Mouse (Mus musculus): ENCODE data around the gene Ly6g5c.
A peak's percentile ranks its signal among the peaks of the same experiment; 100 is the strongest.

The Ly6g5c gene

DNA sequence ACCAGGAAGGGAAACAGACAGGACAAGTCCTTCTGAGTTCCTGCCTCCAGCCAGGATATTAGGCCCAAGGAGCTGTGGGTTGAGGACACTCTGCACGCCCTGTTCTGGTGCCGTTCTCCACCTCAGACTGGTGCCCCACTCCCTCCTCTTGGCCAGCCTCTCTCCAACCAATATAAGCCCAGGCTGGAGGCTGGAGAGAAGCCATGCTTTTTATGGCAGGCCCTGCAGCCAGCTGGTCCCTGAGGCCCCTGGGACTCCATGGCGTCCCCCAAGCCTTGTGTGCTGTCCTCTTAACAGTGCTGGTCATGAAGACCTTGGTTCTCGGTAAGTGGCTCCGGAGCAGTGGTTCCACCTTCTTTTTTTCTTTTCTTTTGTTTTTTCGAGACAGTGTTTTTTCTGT is at the start of gene Ly6g5c:
Gene Ly6g5c (plus strand): TSS at position 183 of the 400 bp plus-strand sequence.
- DNase-seq (ENCODE audit: extremely low spot score, low read depth, low spot score) = no peak

- DNase-seq (ENCODE audit: extremely low spot score, low read depth, low spot score) = no peak
Measured at GRCm38 (mm10) chr17:35058316-35058715, 49.8 kb upstream of the Ly6g5c start.

DNA sequence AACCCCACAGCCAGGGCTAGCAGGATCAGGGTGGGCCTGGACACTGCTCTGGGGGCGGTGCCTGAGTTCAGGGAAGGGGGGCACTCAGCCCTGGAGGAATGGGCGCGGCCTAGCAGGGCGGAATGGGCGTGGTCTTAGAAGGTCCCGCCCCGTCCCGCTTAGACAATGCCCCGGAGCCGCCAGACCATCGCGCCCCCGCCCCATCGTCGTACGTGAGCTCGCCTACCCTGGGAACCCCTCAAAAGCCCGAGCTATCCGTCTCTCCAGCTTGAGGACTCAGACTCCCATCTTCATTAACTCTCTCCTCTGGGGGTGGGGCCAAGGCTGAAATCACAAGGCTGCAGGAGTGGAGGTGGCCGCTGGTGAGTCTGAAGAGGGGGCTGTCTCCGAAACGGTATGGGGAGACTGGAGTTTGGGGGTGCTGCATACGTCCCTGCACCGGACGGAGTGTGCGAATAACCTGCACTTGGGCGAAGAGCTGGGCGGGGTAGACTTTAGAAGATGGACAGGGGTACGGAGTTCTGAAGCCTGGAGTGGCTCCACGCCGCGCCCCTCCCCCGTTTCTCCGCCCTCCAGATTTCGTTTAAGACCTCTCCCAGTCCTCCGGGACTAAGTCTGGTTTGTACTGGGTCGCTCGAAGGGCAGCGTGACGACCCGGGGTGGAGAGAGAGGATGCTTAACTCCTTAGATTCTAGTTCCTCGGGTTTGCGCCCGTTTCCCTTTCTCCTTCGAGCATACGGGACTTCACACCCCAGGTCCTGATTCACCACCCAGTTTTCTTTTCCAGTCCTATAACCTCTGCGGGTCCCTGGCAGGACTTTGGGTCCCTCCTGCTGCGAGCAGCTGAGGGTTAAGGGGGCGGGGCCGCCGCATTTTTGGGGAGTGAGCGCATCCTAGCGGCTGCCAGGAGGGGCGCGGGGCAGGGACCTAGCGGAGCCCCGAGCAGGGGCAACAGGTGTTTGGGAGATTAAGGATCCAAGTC is 48.9 kb upstream of the Ly6g5c start, which contains the start of gene Ddah2:
Gene Ddah2 (plus strand): TSS at position 125 of the 982 bp plus-strand sequence.
- DNase-seq (ENCODE audit: extremely low spot score, low read depth, low spot score) = peak; percentile 52

DNA sequence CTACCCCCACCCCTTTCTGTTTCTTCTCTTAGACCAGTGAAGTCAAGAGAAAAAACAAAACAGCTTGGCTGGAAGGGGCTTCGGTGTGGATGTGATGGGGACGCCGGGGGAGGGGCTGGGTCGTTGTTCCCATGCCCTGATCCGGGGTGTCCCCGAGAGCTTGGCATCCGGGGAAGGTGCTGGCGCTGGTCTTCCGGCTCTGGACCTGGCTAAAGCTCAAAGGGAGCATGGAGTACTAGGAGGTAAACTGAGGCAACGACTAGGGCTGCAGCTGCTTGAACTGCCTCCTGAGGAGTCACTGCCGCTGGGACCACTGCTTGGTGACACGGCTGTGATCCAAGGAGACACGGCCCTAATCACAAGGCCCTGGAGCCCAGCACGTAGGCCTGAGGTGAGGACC is 48.0 kb upstream of the Ly6g5c start:
- DNase-seq (ENCODE audit: extremely low spot score, low read depth, low spot score) = no peak

- no peak for DNase-seq (ENCODE audit: extremely low spot score, low read depth, low spot score)
Measured at GRCm38 (mm10) chr17:35060737-35061297, 47.3 kb upstream of the Ly6g5c start.

GRCm38 (mm10) chr17:35061299-35061698 is 46.8 kb upstream of the Ly6g5c start:
- no peak for DNase-seq (ENCODE audit: extremely low spot score, low read depth, low spot score)

DNA sequence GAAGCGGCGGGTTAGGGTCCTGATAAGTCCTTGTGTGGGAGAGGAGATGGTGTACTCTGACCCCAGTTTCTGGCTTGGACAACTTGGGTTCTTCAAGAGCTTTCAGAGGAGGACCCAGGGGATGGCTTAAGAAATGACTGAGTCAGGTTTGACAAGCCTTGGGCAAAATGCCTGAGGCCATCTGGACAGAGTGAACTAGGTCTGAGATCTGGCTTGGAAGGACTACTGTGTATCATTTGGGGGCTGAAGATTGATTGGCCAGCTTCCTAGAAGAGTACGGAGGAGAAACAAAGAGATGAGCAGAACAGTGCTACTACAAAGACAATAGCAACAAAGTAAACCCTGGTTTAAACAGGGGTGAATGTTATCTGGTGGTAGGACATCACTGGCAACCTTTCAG is 44.6 kb upstream of the Ly6g5c start:
- no peak for DNase-seq (ENCODE audit: extremely low spot score, low read depth, low spot score)

DNA sequence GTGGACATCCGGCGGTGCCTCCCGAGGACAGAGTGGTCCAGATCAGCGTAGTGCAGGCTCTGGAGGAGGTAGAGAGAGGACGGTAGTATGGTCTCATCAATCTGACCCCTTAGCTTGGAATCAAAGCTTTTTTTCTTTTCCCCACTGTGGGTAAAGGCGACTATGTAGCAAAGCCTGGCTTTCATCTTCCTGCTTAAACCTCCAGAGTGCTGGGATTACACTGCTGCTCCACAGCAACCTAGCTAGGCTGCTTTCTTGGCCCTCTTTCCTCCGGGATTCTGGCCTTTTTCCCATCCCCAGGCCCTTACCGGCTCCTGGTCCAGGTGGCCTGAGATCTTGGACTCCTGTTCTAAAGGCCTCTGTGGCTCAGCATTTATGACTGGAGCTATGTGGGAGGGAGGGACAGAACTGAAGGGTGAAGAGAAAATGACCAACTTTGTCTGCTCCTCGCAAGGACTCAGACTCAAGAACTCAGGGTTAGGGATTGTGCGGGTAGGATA is 43.7 kb upstream of the Ly6g5c start:
- no peak for DNase-seq (ENCODE audit: extremely low spot score, low read depth, low spot score)

- DNase-seq (ENCODE audit: extremely low spot score, low read depth, low spot score) = no peak
Measured at GRCm38 (mm10) chr17:35064951-35065947, 42.8 kb upstream of the Ly6g5c start, which contains the start of gene Ly6g6c. Ly6g6c (plus strand) TSS chr17:35065388.

- no peak for DNase-seq (ENCODE audit: extremely low spot score, low read depth, low spot score)
Measured at GRCm38 (mm10) chr17:35066084-35066483, 42.0 kb upstream of the Ly6g5c start, which contains the start of gene Mpig6b. Mpig6b (minus strand) TSS chr17:35066184.

DNA sequence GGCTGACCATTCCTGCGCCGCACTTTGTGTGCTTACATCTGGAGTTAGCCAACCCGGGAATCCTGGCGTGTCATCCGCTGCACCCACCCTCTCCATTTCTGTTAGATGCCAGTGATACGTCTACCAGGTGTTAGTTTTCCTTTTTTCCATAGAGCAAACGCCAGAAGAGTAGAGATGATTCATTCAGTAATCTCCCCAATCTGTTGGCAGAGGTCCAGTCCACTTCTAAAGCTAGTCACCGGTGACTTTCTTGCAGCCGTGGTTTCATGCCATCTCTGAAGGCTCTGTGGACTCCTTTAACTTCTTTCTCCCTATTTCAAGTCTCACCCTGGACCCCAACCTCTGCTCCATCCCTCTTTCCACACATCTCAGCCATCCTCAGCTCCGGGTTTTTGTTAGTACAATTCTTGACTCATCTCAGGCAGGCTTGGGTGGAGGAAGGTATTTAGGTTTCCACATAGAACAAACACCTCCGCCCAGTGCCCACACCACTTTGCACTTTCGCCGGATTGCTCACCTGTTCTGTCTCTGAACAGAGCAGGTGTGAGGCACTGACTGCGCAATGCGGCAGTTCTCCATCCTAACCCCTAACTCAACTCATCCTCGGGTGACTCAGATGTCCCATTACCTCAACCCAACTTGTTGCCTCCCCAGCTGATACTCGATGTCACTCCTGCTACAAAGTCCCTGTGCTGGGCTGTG is 39.7 kb upstream of the Ly6g5c start:
- no peak for DNase-seq (ENCODE audit: extremely low spot score, low read depth, low spot score)

DNA sequence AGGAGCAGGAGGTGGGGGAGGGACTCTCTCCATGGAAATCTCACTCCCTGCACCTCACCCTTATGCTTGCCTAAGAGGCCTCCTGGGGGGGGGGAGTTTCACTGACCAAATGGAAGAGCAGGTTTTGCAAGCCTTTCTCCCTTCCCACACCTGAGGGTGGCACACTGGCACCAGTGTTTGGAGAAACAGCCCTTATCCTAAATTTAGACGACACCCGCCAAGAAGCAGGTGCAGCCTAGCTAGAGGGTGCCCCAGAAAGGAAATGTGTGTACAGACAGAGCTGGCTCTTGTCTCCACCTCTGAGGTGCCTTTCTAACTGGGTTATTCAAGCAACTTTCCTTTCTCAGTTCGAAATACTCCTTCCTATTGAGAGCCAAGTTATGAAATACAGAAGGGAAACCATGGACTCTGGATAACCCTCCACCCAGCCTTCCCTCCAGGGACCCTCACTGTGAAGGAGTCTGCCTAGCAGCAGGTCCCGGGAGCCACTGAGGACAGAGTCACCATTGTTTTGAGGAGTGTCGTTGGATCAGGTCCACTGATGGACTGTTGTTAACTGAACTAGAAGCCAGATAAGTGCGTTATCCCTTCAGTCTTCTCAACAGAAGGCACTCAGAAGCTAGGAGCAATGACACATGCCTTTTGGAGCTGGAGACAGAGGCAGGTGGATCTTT is 37.4 kb upstream of the Ly6g5c start:
- no peak for DNase-seq (ENCODE audit: extremely low spot score, low read depth, low spot score)

DNA sequence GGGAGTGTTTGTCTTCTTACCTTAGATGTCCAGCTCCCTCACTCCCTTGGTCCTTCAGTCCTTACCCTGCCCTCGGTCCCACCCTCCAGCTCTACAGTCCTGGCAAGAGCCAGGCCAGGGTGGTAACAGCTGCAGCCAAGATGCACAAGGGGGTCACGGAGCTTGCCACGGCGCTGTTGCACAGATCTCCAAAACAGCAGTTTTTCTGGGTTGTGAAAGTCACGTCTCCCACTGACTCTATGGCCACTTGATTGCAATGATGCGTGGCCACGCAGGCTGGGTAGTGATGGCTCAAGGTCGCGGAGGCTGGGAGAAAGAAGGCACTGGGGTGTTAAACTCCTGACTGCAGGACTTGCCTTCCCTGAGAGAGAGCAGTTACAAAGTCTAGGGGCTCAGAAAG is 36.6 kb upstream of the Ly6g5c start:
- no peak for DNase-seq (ENCODE audit: extremely low spot score, low read depth, low spot score)

DNA sequence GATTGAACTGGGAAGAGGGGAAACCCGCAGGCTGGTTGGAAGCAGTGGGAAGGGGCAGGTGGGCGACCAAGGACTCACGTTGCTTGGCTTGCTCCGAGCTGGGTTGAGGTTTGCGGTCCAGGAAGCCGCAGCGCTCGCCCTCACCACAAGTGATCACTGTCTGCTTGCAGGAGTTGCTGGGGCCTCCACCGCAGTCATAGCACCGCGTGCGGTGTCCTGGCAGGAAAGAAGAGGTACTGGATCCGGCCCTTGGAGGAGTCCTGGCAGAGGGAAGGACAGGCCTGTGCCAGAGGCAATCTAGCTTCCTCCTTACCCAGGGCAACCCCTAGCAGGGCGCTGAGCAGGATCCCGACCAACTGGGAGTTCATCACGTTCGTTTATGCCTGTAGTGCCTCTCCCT is 34.0 kb upstream of the Ly6g5c start:
- DNase-seq (ENCODE audit: extremely low spot score, low read depth, low spot score) = no peak

DNA sequence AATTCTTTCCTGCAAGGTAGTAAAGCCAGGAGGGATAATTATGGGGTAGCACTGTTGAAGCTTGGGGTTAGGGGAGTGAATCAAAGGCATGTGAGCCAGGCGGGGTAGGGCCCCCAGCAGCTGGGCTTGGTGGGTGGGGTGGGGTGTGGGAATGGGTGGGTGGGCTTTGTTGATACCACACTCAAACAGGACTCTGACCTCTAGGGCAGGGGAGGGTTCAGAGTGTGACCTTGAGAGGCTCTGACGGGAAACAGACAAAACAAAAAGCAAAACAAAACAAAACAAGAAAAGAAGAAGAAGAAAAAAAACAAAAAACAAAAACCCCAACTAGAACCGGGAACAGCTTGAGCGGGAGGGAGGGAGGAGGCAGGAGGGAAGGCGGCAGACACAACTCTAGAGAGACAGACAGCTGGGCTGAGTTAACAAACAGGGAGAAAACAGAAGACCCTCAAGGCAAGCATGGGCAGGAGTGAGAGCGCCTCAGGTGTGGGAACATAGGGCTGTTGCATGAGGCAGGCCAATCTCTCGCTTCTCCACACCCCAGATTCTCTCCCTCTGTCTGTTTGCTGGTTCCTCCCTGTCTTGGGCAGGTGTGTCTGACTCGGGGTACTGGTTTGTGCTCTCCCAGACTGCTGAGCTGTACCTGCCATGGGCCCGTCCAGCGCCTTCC is 31.4 kb upstream of the Ly6g5c start, which contains the start of gene Ly6g6e:
Gene Ly6g6e (plus strand): TSS at position 396 of the 670 bp plus-strand sequence.
- no peak for DNase-seq (ENCODE audit: extremely low spot score, low read depth, low spot score)

DNA sequence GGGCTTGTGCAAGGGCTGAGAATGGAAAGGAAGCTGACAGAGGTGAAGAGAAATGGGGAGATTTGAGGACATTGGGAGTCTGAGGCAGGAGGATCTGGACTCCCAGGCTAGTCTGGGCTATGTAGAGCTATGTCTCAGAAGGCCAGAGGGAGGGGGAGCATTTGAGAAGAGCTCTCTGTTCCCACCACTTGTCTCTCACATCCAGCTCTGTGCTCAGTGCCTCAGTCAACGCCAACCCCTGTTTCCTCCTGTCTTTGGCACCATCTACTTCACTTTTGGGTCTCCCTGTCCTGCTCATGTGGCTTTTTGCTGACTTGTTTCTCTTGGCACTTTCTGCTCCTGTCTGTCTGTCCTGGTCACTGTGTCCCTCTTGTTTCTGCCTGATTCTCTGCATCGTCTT is 30.8 kb upstream of the Ly6g5c start:
- no peak for DNase-seq (ENCODE audit: extremely low spot score, low read depth, low spot score)

DNA sequence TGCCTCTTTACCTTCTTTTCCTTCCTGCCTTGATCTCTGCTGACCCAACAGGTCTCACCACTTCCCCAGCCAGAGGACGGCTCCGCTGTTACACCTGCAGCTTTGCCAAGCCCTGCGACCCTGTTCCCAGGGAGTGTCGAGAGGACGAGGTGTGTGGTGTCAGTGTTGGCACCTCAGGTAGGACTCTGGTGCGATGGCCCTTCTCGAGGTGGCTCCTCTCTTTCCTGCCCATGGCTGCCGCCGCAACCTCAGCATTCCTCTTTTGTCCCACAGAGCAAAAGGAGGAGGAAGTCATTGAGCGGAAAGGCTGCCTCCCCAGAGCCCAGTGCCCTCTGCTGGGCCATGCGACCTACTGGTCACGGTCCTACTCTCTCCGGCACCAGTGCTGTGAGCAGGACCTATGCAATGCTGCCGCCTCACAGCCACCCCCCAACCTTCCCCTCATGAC is 30.3 kb upstream of the Ly6g5c start, which contains the start of gene Ly6g6d:
Gene Ly6g6d (minus strand): TSS at position 280 of the 448 bp plus-strand sequence.
- DNase-seq (ENCODE audit: extremely low spot score, low read depth, low spot score) = no peak

- no peak for DNase-seq (ENCODE audit: extremely low spot score, low read depth, low spot score)
Measured at GRCm38 (mm10) chr17:35079778-35080177, 28.3 kb upstream of the Ly6g5c start.

DNA sequence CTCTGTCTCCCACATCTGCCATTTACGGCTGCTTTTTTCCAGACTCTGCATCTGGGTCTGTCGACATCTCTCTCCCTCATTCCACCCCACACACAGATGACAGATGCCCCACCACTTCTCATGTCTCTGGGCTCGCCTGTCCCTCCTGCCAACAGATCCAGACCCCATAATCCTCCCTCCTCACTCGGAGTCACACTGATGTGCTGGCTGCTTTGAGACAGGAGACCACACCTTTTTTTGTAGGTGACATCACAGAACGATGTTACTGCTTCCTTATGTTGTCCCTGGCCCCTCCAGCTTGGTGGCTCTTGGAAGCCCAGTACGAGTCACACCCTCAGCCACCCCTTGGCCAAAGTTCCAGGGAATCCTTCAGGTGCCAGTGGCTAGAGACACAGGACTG is 27.8 kb upstream of the Ly6g5c start:
- no peak for DNase-seq (ENCODE audit: extremely low spot score, low read depth, low spot score)

Data from hindlimb bud, embryonic 11.5 days (tissue).